Mouse (Mus musculus): ENCODE results near the gene Hbb-y.
"Not testable (repeated sequence)": the region's sequence is repeated elsewhere in the genome, so short reads cannot be mapped to it uniquely, and the experiment has no call there.

Hbb-y gene

DNA sequence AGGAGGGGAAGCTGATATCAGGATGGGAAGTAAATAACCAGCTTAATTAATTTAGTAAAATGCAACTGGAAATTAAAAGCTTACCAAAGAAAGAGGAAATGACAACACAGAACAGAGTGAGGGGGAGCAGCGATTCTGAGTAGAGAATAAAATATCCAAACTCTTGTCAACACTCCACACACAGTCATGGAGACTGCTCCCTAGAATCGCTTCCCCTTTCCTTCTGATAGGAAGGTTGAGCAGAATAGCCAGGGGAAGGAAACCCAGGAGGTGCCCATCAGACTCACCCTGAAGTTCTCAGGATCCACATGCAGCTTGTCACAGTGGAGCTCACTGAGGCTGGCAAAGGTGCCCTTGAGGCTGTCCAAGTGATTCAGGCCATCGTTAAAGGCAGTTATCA, 39.9 kb downstream of the Hbb-y start:
- not testable (repeated sequence) for ATAC-seq (ENCODE audit: low TSS enrichment)

DNA sequence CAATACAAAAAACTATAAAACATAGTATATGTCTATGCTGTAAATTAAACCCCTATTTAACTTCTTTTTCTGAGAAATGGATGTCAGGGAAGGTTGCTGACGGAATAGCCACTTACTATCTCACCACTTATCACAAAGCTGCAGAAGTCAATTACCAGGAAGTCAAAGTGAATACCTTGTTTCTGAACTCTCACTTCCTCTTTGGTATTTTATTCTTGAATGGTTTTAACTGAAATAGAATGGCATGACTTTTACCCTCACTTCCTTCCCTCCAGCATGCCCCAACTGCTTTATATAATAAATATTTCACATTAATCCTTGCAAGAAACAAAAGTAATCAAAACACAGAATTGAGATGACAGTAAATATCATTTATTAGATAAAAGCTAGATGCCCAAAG, 40.8 kb downstream of the Hbb-y start:
- no peak for ATAC-seq (ENCODE audit: low TSS enrichment)

GRCm38 (mm10) chr7:103811223-103811845, 41.7 kb downstream of the Hbb-y start:
- no peak for ATAC-seq (ENCODE audit: low TSS enrichment)

DNA sequence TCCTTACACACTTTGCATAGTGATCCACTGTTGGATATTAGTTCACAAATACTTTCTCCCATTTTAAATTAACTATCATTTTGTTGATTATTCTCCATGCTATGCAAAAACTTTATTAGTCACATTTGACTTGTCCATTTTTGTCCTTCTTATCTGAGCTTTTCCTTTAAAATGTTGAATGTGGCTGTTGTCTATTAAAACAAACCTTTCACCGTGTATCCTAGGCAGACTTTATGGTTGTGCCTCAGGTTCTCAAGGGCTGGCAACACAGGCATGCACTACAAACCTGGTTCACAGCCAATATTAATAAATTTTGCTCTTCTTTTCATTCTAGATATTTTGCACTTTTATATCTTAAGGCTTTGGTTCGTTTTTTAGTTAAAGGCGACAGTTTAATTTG, 42.3 kb downstream of the Hbb-y start:
- ATAC-seq (ENCODE audit: low TSS enrichment): no peak

DNA sequence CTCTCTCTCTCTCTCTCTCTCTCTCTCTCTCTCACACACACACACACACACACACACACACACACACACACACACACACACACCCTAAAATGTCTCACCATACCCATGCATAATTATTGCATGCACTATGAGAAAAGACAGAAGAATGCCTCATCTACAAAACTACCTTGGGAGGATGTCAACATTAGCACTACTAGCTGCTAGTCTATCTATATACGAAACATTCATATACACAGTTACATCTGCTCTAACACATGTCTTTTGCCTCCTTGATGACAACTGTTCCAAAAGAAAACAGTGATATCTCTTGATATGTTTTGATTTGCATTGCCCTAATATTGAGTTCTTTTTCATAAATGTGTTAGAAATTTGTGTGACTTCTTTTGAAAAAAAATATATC, 42.7 kb downstream of the Hbb-y start:
- no peak for ATAC-seq (ENCODE audit: low TSS enrichment)

DNA sequence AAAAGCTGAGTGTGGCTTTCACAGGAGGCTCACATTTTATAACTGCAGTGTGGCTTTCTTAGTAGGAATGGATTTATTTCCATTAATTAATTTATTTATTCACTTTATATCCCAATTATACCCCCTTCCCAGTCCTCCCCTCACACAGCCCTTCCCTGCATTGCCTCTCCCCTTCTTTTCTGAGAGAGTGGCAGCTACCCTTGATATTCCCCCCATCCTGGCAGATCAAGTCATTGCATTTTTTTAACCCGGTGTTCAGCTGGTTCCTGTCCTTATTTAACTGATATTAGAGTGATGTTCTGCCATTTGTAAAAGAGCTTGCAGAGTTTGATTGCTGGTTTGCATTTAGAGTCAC, 43.2 kb downstream of the Hbb-y start:
- ATAC-seq (ENCODE audit: low TSS enrichment): no peak

DNA sequence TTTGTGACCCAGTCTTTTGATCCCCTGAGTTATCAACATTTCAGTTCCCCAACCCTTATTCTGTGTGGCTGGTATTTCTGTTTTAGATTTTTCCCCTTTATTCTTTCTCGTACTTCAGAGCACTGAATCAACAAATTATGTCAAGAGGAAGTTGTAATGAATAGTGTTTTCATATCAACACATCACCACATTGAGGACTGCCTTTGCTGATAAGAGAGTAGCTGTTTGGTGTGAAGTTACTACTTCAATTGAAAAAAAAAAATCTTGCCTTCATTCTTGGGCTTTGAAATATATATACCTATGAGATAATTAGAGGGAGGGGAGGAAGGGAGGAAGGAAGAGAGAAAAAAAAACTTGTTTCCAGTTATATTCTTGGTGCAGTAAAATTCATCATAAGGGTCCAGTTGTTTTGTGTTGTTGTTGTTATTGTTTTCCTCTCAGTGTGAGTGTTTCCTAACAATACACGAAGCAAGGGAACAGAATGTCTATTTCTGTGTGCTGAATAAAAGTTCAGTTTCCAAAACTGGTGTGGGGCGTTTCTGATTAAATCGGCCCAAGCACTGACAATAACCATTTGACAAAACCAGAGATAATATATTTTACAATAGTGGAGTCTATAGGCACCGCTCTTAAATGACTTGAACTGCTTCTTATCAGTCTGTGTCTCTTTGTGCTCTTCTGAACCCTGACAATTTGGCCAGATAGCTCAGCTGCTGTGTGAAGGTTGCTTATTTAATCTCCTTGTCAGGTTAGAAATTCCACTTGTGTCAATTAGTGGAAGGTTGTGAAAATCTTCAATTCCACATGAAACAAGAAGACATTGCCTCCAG, 43.8 kb downstream of the Hbb-y start:
- no peak for ATAC-seq (ENCODE audit: low TSS enrichment)

- ATAC-seq (ENCODE audit: low TSS enrichment): not testable (repeated sequence)
Observed at GRCm38 (mm10) chr7:103808120-103808519, 44.9 kb downstream of the Hbb-y start.

GRCm38 (mm10) chr7:103806856-103807255, 46.2 kb downstream of the Hbb-y start:
- peak; percentile 62 for ATAC-seq (ENCODE audit: low TSS enrichment)
